Mouse (Mus musculus): ENCODE measurements around the gene 1700020D05Rik.

The 1700020D05Rik gene

GRCm38 (mm10) chr19:5503687-5504086 lies at the start of gene 1700020D05Rik:
TSS of gene 1700020D05Rik (minus strand) at chr19:5503787.
- DNase-seq: no peak

- DNase-seq: no peak
Observed at GRCm38 (mm10) chr19:5547471-5548056, 44.0 kb upstream of the 1700020D05Rik start.

- no peak for DNase-seq
Observed at GRCm38 (mm10) chr19:5544031-5544430, 40.4 kb upstream of the 1700020D05Rik start.

GRCm38 (mm10) chr19:5543362-5543761 lies 39.8 kb upstream of the 1700020D05Rik start:
- no peak for DNase-seq

GRCm38 (mm10) chr19:5538786-5539185 lies 35.2 kb upstream of the 1700020D05Rik start:
- no peak for DNase-seq

GRCm38 (mm10) chr19:5532520-5532919 lies 28.9 kb upstream of the 1700020D05Rik start:
- no peak for DNase-seq

- no peak for DNase-seq
Observed at GRCm38 (mm10) chr19:5530138-5530524, 26.5 kb upstream of the 1700020D05Rik start.

GRCm38 (mm10) chr19:5529325-5530137 lies 25.9 kb upstream of the 1700020D05Rik start:
- DNase-seq: peak; percentile 96 to 98

GRCm38 (mm10) chr19:5525204-5525603 lies 21.6 kb upstream of the 1700020D05Rik start:
- DNase-seq: no peak

GRCm38 (mm10) chr19:5518721-5519120 lies 15.1 kb upstream of the 1700020D05Rik start:
- DNase-seq: no peak

GRCm38 (mm10) chr19:5516906-5517505 lies 13.4 kb upstream of the 1700020D05Rik start:
- no peak for DNase-seq

GRCm38 (mm10) chr19:5515840-5516777 lies 12.5 kb upstream of the 1700020D05Rik start:
- DNase-seq: no peak

GRCm38 (mm10) chr19:5513005-5513349 lies 9.4 kb upstream of the 1700020D05Rik start:
- DNase-seq: no peak

GRCm38 (mm10) chr19:5512091-5513004 lies 8.8 kb upstream of the 1700020D05Rik start:
- no peak for DNase-seq

- DNase-seq: no peak
Observed at GRCm38 (mm10) chr19:5511074-5511632, 7.6 kb upstream of the 1700020D05Rik start.

GRCm38 (mm10) chr19:5510031-5511026 lies 6.7 kb upstream of the 1700020D05Rik start, which contains the start of gene Snx32:
TSS of gene Snx32 (minus strand) at chr19:5510538.
- DNase-seq: peak; percentile 97 to 99

- DNase-seq: no peak
Observed at GRCm38 (mm10) chr19:5500330-5500875, 3.2 kb downstream of the 1700020D05Rik start.

GRCm38 (mm10) chr19:5496052-5496370 lies 7.6 kb downstream of the 1700020D05Rik start:
- no peak for DNase-seq

GRCm38 (mm10) chr19:5495353-5496051 lies 8.1 kb downstream of the 1700020D05Rik start:
- no peak for DNase-seq
